26 mouse cellular contexts compared by ENCODE assay signal in the genomic region with DNA sequence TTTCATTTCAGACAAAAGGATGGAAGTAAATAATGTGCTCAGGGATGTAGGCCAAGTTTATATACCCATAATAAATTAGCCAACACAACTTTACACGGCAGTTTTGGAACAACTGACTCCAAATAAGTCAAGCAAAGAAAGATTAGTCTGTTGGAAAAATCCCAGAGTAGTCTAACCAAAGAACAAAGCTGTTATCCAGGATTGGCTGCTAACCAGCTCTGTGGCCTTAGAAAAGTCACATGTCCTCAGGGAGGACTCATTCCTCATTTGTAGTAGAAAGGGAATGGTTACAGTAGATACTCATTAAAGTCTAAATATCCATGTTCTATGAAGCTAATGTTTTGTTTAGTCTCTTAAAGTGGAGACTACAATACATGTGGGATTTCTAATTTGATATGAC.
DNase-seq lines count a peak whose midpoint lies in the region; TF ChIP-seq lines count a peak whose summit lies in the region.
"Had no signal": no experiment of that assay in that cellular context is flagged by ENCODE, and none has a peak within 500 bp of the region (broad histone marks: within the 10 kb centered on the region; RNA-seq: fewer than 3 reads in every experiment).

No protein-coding gene starts in this region.

- 42% methylated on average over 1 of the region's 1 CpGs for WGBS in lung, adult 2 months

- peak; percentile 1 to 14 for DNase-seq in adrenal gland, postnatal 36 days
- DNase-seq in adrenal gland, postnatal 4 days (ENCODE audit: low spot score in 2 of 2): no peak
- peak; percentile 3 for DNase-seq in kidney, postnatal 14 days
- no peak for DNase-seq in kidney, postnatal 36 days
- DNase-seq in lung, postnatal 10 days: peak; percentile 1
- DNase-seq in lung, adult 2 months: no peak
- DNase-seq in brain, embryonic 14.5 days (ENCODE audit: low read depth): peak; percentile 0
- DNase-seq in cerebellum, postnatal 14 days: no peak
- DNase-seq: B cell, adult 2 months; cerebellum, adult 2 months; cerebellum, postnatal 25 days; gastrocnemius, postnatal 14 days; heart, adult 11 months; heart, postnatal 36 days; lung, postnatal 4 days; right cerebral cortex, postnatal 14 days; thymus, postnatal 4 days had no signal

- no peaks in the 10 kb centered on the region for H3K4me1 ChIP-seq in lung, adult 2 months (ENCODE audit: control insufficient read depth, insufficient read depth, low read length)
- H3K4me1 ChIP-seq: heart, embryonic 10.5 days; hindbrain, embryonic 13.5 days; kidney, embryonic 15.5 days; limb, embryonic 12.5 days; liver, embryonic 15.5 days; megakaryocyte, embryonic 14.5 days; midbrain, embryonic 12.5 days had no signal

- H3K4me3 ChIP-seq in lung, adult 2 months (replicated peaks; ENCODE audit: extremely low read depth, low read depth, low read length): no peak overlapping the region
- H3K4me3 ChIP-seq: heart, embryonic 10.5 days; hindbrain, embryonic 13.5 days; kidney, embryonic 15.5 days; layer of hippocampus, adult 2 months; left cerebral cortex, adult 2 months; limb, embryonic 12.5 days; liver, embryonic 15.5 days; megakaryocyte, embryonic 14.5 days; midbrain, embryonic 12.5 days had no signal

- TF ChIP-seq CTCF in lung, adult 2 months (IDR thresholded peaks at IDR 0.05; ENCODE audit: insufficient read depth, low read length): no peak
- no peak for TF ChIP-seq CTCF in brain, embryonic 14.5 days (IDR thresholded peaks at IDR 0.05; ENCODE audit: borderline replicate concordance, extremely low read depth, insufficient read depth, insufficient read length)

- TF ChIP-seq POLR2A in lung, adult 2 months (IDR thresholded peaks at IDR 0.05; ENCODE audit: borderline replicate concordance, extremely low read depth, low read depth, low read length): no peak
- no peak for TF ChIP-seq POLR2A in brain, embryonic 14.5 days (IDR thresholded peaks at IDR 0.05; ENCODE audit: borderline replicate concordance, extremely low read depth, insufficient read depth, insufficient read length, poor library complexity, severe bottlenecking)

Comparison
In these comparisons a context has a peak if more than half of its experiments do, and no peak if none do; other contexts are left out.
1. DNase-seq: peak in adrenal gland, postnatal 36 days (2 of 2), kidney, postnatal 14 days (single experiment), lung, postnatal 10 days (single experiment) and brain, embryonic 14.5 days (single experiment); none in adrenal gland, postnatal 4 days (0 of 2), kidney, postnatal 36 days (0 of 2), lung, adult 2 months (single experiment) and cerebellum, postnatal 14 days (0 of 2).